Mouse (Mus musculus): ENCODE data around the gene Ccdc144b. TPM values are rescaled to one million over a fixed set of nuclear protein-coding genes. Genes with fewer than 3 reads are reported as not detected.

Ccdc144b gene
- polyA plus RNA-seq, 1 experiment from 2014 or later = not detected

GRCm38 (mm10) chr3:36075466-36075865 is 22.1 kb upstream of the Ccdc144b start:
- Histone ChIP-seq H3K27me3 (ENCODE audit: control insufficient read depth, insufficient read depth, low read length) (no peaks in the 10 kb centered on the region), H3K4me1 (ENCODE audit: control insufficient read depth, insufficient read depth, low read length) (no peaks in the 10 kb centered on the region), H3K27ac (ENCODE audit: low read depth, low read length) (no peak overlapping the region), H3K4me2 (ENCODE audit: low read depth) (no peak overlapping the region), H3K36me3 (ENCODE audit: control insufficient read depth, insufficient read depth, low read length) (peaks cover 4% of the 10 kb centered on the region; the same call in 1 of the 2 replicates), H3K9ac (ENCODE audit: low read length) (no peak overlapping the region), H3K4me3 (ENCODE audit: low read depth, low read length) (no peak overlapping the region), H3K9me3 (ENCODE audit: control insufficient read depth, low read length) (no peaks in the 10 kb centered on the region)
- 93% methylated on average over 6 of the region's 6 CpGs for WGBS
- DNase-seq (ENCODE audit: low spot score) (no peak), ATAC-seq (ENCODE audit: insufficient read depth, low FRiP score, low TSS enrichment) (no peak)

- 94% methylated on average over 6 of the region's 6 CpGs for WGBS
- Histone ChIP-seq H3K27me3 (ENCODE audit: control insufficient read depth, insufficient read depth, low read length) (no peaks in the 10 kb centered on the region), H3K9me3 (ENCODE audit: control insufficient read depth, low read length) (no peaks in the 10 kb centered on the region), H3K4me3 (ENCODE audit: low read depth, low read length) (no peak overlapping the region), H3K4me2 (ENCODE audit: low read depth) (no peak overlapping the region), H3K9ac (ENCODE audit: low read length) (no peak overlapping the region), H3K27ac (ENCODE audit: low read depth, low read length) (no peak overlapping the region), H3K36me3 (ENCODE audit: control insufficient read depth, insufficient read depth, low read length) (peaks cover 4% of the 10 kb centered on the region; the same call in 1 of the 2 replicates), H3K4me1 (ENCODE audit: control insufficient read depth, insufficient read depth, low read length) (no peaks in the 10 kb centered on the region)
- ATAC-seq (ENCODE audit: insufficient read depth, low FRiP score, low TSS enrichment) (no peak), DNase-seq (ENCODE audit: low spot score) (no peak)
These were observed 20.9 kb upstream of the Ccdc144b start for GRCm38 (mm10) chr3:36074231-36074630.

- 94% methylated on average over 5 of the region's 5 CpGs for WGBS
- DNase-seq (ENCODE audit: low spot score) (no peak), ATAC-seq (ENCODE audit: insufficient read depth, low FRiP score, low TSS enrichment) (no peak)
- Histone ChIP-seq H3K27me3 (ENCODE audit: control insufficient read depth, insufficient read depth, low read length) (no peaks in the 10 kb centered on the region), H3K27ac (ENCODE audit: low read depth, low read length) (no peak overlapping the region), H3K4me3 (ENCODE audit: low read depth, low read length) (no peak overlapping the region), H3K4me1 (ENCODE audit: control insufficient read depth, insufficient read depth, low read length) (peaks cover 9% of the 10 kb centered on the region; the same call in 1 of the 2 replicates), H3K4me2 (ENCODE audit: low read depth) (no peak overlapping the region), H3K9ac (ENCODE audit: low read length) (no peak overlapping the region), H3K36me3 (ENCODE audit: control insufficient read depth, insufficient read depth, low read length) (no peaks in the 10 kb centered on the region; the same call in 1 of the 2 replicates), H3K9me3 (ENCODE audit: control insufficient read depth, low read length) (no peaks in the 10 kb centered on the region)
These were observed 17.7 kb upstream of the Ccdc144b start for GRCm38 (mm10) chr3:36071047-36071446.

GRCm38 (mm10) chr3:36070436-36070835 is 17.1 kb upstream of the Ccdc144b start:
- Histone ChIP-seq H3K9ac (ENCODE audit: low read length) (no peak overlapping the region), H3K36me3 (ENCODE audit: control insufficient read depth, insufficient read depth, low read length) (no peaks in the 10 kb centered on the region; the same call in 1 of the 2 replicates), H3K27ac (ENCODE audit: low read depth, low read length) (no peak overlapping the region), H3K9me3 (ENCODE audit: control insufficient read depth, low read length) (no peaks in the 10 kb centered on the region), H3K4me3 (ENCODE audit: low read depth, low read length) (no peak overlapping the region), H3K4me2 (ENCODE audit: low read depth) (no peak overlapping the region), H3K4me1 (ENCODE audit: control insufficient read depth, insufficient read depth, low read length) (peaks cover 9% of the 10 kb centered on the region; the same call in 1 of the 2 replicates), H3K27me3 (ENCODE audit: control insufficient read depth, insufficient read depth, low read length) (no peaks in the 10 kb centered on the region)
- WGBS = 93% methylated on average over 4 of the region's 4 CpGs
- ATAC-seq (ENCODE audit: insufficient read depth, low FRiP score, low TSS enrichment) (no peak), DNase-seq (ENCODE audit: low spot score) (no peak)

GRCm38 (mm10) chr3:36067731-36068130 is 14.4 kb upstream of the Ccdc144b start:
- no peaks in the 10 kb centered on the region for H3K9me3 ChIP-seq (ENCODE audit: control insufficient read depth, low read length)
- H3K4me1 ChIP-seq (ENCODE audit: control insufficient read depth, insufficient read depth, low read length) = peaks cover 9% of the 10 kb centered on the region; the same call in 1 of the 2 replicates
- no peaks in the 10 kb centered on the region for H3K27me3 ChIP-seq (ENCODE audit: control insufficient read depth, insufficient read depth, low read length)
- H3K36me3 ChIP-seq (ENCODE audit: control insufficient read depth, insufficient read depth, low read length) = no peaks in the 10 kb centered on the region; the same call in 1 of the 2 replicates
- no peak overlapping the region for H3K4me2 ChIP-seq (ENCODE audit: low read depth)
- 92% methylated on average over 6 of the region's 6 CpGs for WGBS
- no peak overlapping the region for H3K4me3 ChIP-seq (ENCODE audit: low read depth, low read length)
- no peak overlapping the region for H3K27ac ChIP-seq (ENCODE audit: low read depth, low read length)
- ATAC-seq (ENCODE audit: insufficient read depth, low FRiP score, low TSS enrichment) (no peak), DNase-seq (ENCODE audit: low spot score) (no peak)
- H3K9ac ChIP-seq (ENCODE audit: low read length) = no peak overlapping the region

GRCm38 (mm10) chr3:36065843-36066651 is 12.7 kb upstream of the Ccdc144b start, which contains the start of gene Acad9:
Gene Acad9 (plus strand): TSS chr3:36065979.
- ATAC-seq (ENCODE audit: insufficient read depth, low FRiP score, low TSS enrichment) = peak; percentile 96
- H3K27ac ChIP-seq (ENCODE audit: low read depth, low read length) = 0 out of 2 replicates have a peak within 1 kb of the TSS, but pooled peaks have one; percentile 34
- WGBS = under 1% methylated on average over 49 of the region's 49 CpGs

GRCm38 (mm10) chr3:36065166-36065565 is 11.8 kb upstream of the Ccdc144b start:
- peak overlapping the region; percentile 26; the same call in 1 of the 2 replicates for H3K9ac ChIP-seq (ENCODE audit: low read length)
- H3K4me1 ChIP-seq (ENCODE audit: control insufficient read depth, insufficient read depth, low read length) = peaks cover 9% of the 10 kb centered on the region; the same call in 1 of the 2 replicates
- no peak overlapping the region for H3K27ac ChIP-seq (ENCODE audit: low read depth, low read length)
- DNase-seq (ENCODE audit: low spot score) (no peak), ATAC-seq (ENCODE audit: insufficient read depth, low FRiP score, low TSS enrichment) (no peak)
- H3K27me3 ChIP-seq (ENCODE audit: control insufficient read depth, insufficient read depth, low read length) = no peaks in the 10 kb centered on the region
- H3K9me3 ChIP-seq (ENCODE audit: control insufficient read depth, low read length) = no peaks in the 10 kb centered on the region
- peak overlapping the region; percentile 90 for H3K4me3 ChIP-seq (ENCODE audit: low read depth, low read length)
- 91% methylated on average over 2 of the region's 2 CpGs for WGBS
- H3K4me2 ChIP-seq (ENCODE audit: low read depth) = peak overlapping the region; percentile 63
- no peaks in the 10 kb centered on the region for H3K36me3 ChIP-seq (ENCODE audit: control insufficient read depth, insufficient read depth, low read length)

More at GRCm38 (mm10) chr3:36065843-36066651, 12.7 kb upstream of the Ccdc144b start, which contains the start of gene Acad9:
- Histone ChIP-seq H3K4me2 (ENCODE audit: low read depth) (peak within 1 kb of the TSS; percentile 63), H3K9ac (ENCODE audit: low read length) (peak within 1 kb of the TSS; percentile 81), H3K4me1 (ENCODE audit: control insufficient read depth, insufficient read depth, low read length) (peaks cover 9% of the 10 kb centered on the region; the same call in 1 of the 2 replicates), H3K9me3 (ENCODE audit: control insufficient read depth, low read length) (no peaks in the 10 kb centered on the region), H3K4me3 (ENCODE audit: low read depth, low read length) (peak within 1 kb of the TSS; percentile 90), H3K36me3 (ENCODE audit: control insufficient read depth, insufficient read depth, low read length) (no peaks in the 10 kb centered on the region; the same call in 1 of the 2 replicates), H3K27me3 (ENCODE audit: control insufficient read depth, insufficient read depth, low read length) (no peaks in the 10 kb centered on the region)
- DNase-seq (ENCODE audit: low spot score) = peak; percentile 95

- no peak overlapping the region for H3K27ac ChIP-seq (ENCODE audit: low read depth, low read length)
- H3K4me1 ChIP-seq (ENCODE audit: control insufficient read depth, insufficient read depth, low read length) = peaks cover 9% of the 10 kb centered on the region; the same call in 1 of the 2 replicates
- no peak overlapping the region for H3K4me2 ChIP-seq (ENCODE audit: low read depth)
- no peak overlapping the region for H3K9ac ChIP-seq (ENCODE audit: low read length)
- no peaks in the 10 kb centered on the region for H3K27me3 ChIP-seq (ENCODE audit: control insufficient read depth, insufficient read depth, low read length)
- no peak for DNase-seq (ENCODE audit: low spot score)
- H3K9me3 ChIP-seq (ENCODE audit: control insufficient read depth, low read length) = no peaks in the 10 kb centered on the region
- no peak for ATAC-seq (ENCODE audit: insufficient read depth, low FRiP score, low TSS enrichment)
- H3K4me3 ChIP-seq (ENCODE audit: low read depth, low read length) = no peak overlapping the region
- 88% methylated on average over 1 of the region's 1 CpGs for WGBS
- H3K36me3 ChIP-seq (ENCODE audit: control insufficient read depth, insufficient read depth, low read length) = no peaks in the 10 kb centered on the region
These were observed 11.3 kb upstream of the Ccdc144b start for GRCm38 (mm10) chr3:36064592-36065061.

All from neural tube, embryonic 11.5 days (tissue).